Comparison of ENCODE assay signal across 3 mouse cellular contexts in the genomic region with DNA sequence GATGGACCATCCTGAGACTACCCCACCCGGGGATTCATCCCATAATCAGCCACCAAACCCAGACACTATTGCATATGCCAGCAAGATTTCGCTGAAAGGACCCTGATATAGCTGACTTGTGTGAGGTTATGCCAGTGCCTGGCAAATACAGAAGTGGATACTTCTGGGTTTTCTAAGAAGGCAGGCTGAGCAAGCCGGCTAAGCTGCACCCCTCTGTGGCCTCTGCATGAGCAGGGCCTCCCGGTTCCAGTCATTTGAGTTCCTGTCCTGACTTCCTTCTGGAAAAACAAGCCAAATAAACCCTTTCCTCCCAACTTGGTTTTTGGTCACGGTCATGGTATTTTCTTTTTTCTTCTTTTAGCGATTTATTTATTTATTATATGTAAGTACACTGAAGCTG. TPM values are rescaled to one million over a fixed set of nuclear protein-coding genes. Genes with fewer than 3 reads are reported as not detected.
"Had no signal": no experiment of that assay in that cellular context is flagged by ENCODE, and none has a peak within 500 bp of the region (broad histone marks: within the 10 kb centered on the region; RNA-seq: fewer than 3 reads in every experiment).

No protein-coding gene starts in this region.

RNA-seq across cellular contexts. Expression of gene Gpr65, which starts 30.0 kb away (rescaled TPM):
- total RNA-seq: left cerebral cortex, postnatal 14 days; left cerebral cortex, postnatal 25 days had no signal
- polyA plus RNA-seq: myocyte had no signal
